Mouse (Mus musculus) lung, embryonic 14.5 days (tissue): Measurements from ENCODE around the gene Gm9195. TPM values are rescaled to one million over a fixed set of nuclear protein-coding genes. Genes with fewer than 3 reads are reported as not detected.

Experiments
- ATAC-seq: fragments of 200-750 bp; cut with Nextera tagmentation; 2 replicates; pipeline ENCODE4 v1.8.0; 2017; ENCODE audit warnings: mild to moderate bottlenecking, moderate TSS enrichment, moderate library complexity; ENCODE audit not compliant: insufficient read depth
- DNase-seq: peaks from one replicate; pipeline ENCODE4 v3.0.0-alpha.2; 2015
- H3K27ac ChIP-seq: fragments of 300-500 bp; sonication (generic); 2 replicates; pipeline ENCODE4 v1.5.1; 2014; ENCODE audit warnings: low read depth, mild to moderate bottlenecking, moderate library complexity
- H3K27me3 ChIP-seq: fragments of 300-500 bp; sonication (generic); 2 replicates; pipeline ENCODE4 v1.6.1; 2014; ENCODE audit warnings: low read length, control low read depth; ENCODE audit not compliant: insufficient read depth
- H3K36me3 ChIP-seq: fragments of 300-500 bp; sonication (generic); 2 replicates; pipeline ENCODE4 v1.6.1; 2014; ENCODE audit warnings: control low read depth; ENCODE audit not compliant: insufficient read depth
- H3K4me1 ChIP-seq: fragments of 300-500 bp; sonication (generic); 2 replicates; pipeline ENCODE4 v1.6.1; 2014; ENCODE audit warnings: antibody characterized with exemption, control low read depth; ENCODE audit not compliant: insufficient read depth
- H3K4me2 ChIP-seq: fragments of 300-500 bp; sonication (generic); 2 replicates; pipeline ENCODE4 v1.6.1; 2014; ENCODE audit warnings: mild to moderate bottlenecking
- H3K4me3 ChIP-seq: fragments of 300-500 bp; sonication (generic); 2 replicates; pipeline ENCODE4 v1.5.1; 2014; ENCODE audit warnings: low read depth, low read length
- H3K9ac ChIP-seq: fragments of 300-500 bp; sonication (generic); 2 replicates; pipeline ENCODE4 v1.6.1; 2014
- H3K9me3 ChIP-seq: fragments of 300-500 bp; sonication (generic); 2 replicates; pipeline ENCODE4 v1.6.1; 2016; ENCODE audit warnings: low read depth, low read length, control low read depth
- CTCF ChIP-seq: IDR thresholded peaks from 2 replicates; pipeline ENCODE4 v1.5.1; 2016; ENCODE audit warnings: antibody characterized with exemption, low read depth
- WGBS: fragments of 180-500 bp; shearing (Covaris S2); extraction: QIAGEN DNeasy Blood & Tissue Kit; methylation state at CpG from one replicate; pipeline ENCODE4 v1.1.7; 2014; 5-methylcytosine and 5-hydroxymethylcytosine counted together
- polyA plus RNA-seq: library from polyadenylated mRNA; unstranded; fragments of >200 nt; fragmentation: Nextera tagmentation; extraction: Ambion mirVana; gene quantifications from 2 replicates; pipeline ENCODE4 v1.2.1, GENCODE M21; 2014

Gene Gm9195
- polyA plus RNA-seq, 1 experiment from 2014 or later: not detected

- 73% methylated on average over 11 of the region's 11 CpGs for WGBS
- no peaks in the 10 kb centered on the region for H3K4me1 ChIP-seq
- H3K27ac ChIP-seq: no peak overlapping the region
- H3K4me3 ChIP-seq: no peak overlapping the region
- DNase-seq (no peak), ATAC-seq (no peak)
- H3K36me3 ChIP-seq: no peaks in the 10 kb centered on the region
- H3K27me3 ChIP-seq: no peaks in the 10 kb centered on the region
- H3K9ac ChIP-seq: no peak overlapping the region
- H3K4me2 ChIP-seq: no peak overlapping the region
- no peaks in the 10 kb centered on the region for H3K9me3 ChIP-seq
- TF ChIP-seq CTCF: no peak
Measured at GRCm38 (mm10) chr14:72442936-72443335, 48.7 kb downstream of the Gm9195 start.

- Histone ChIP-seq H3K27me3 (no peaks in the 10 kb centered on the region), H3K27ac (no peak overlapping the region), H3K36me3 (no peaks in the 10 kb centered on the region), H3K4me3 (no peak overlapping the region), H3K4me2 (no peak overlapping the region), H3K9ac (no peak overlapping the region), H3K9me3 (no peaks in the 10 kb centered on the region), H3K4me1 (no peaks in the 10 kb centered on the region)
- ATAC-seq (no peak), DNase-seq (no peak)
- WGBS: 88% methylated on average over 7 of the region's 7 CpGs
- no peak for TF ChIP-seq CTCF
Measured at GRCm38 (mm10) chr14:72440929-72441328, 50.7 kb downstream of the Gm9195 start.

GRCm38 (mm10) chr14:72440436-72440835, 51.2 kb downstream of the Gm9195 start:
- ATAC-seq (no peak), DNase-seq (no peak)
- no peaks in the 10 kb centered on the region for H3K27me3 ChIP-seq
- H3K4me1 ChIP-seq: no peaks in the 10 kb centered on the region
- no peak overlapping the region for H3K4me3 ChIP-seq
- H3K9me3 ChIP-seq: no peaks in the 10 kb centered on the region
- no peak overlapping the region for H3K9ac ChIP-seq
- no peak overlapping the region for H3K4me2 ChIP-seq
- no peaks in the 10 kb centered on the region for H3K36me3 ChIP-seq
- 78% methylated on average over 6 of the region's 6 CpGs for WGBS
- no peak for TF ChIP-seq CTCF
- H3K27ac ChIP-seq: no peak overlapping the region

- DNase-seq (no peak), ATAC-seq (no peak)
- no peak overlapping the region for H3K4me2 ChIP-seq
- no peaks in the 10 kb centered on the region for H3K36me3 ChIP-seq
- H3K27me3 ChIP-seq: no peaks in the 10 kb centered on the region
- H3K9me3 ChIP-seq: no peaks in the 10 kb centered on the region
- H3K9ac ChIP-seq: no peak overlapping the region
- no peak for TF ChIP-seq CTCF
- no peak overlapping the region for H3K27ac ChIP-seq
- H3K4me1 ChIP-seq: no peaks in the 10 kb centered on the region
- no peak overlapping the region for H3K4me3 ChIP-seq
- WGBS: 86% methylated on average over 1 of the region's 1 CpGs
Measured at GRCm38 (mm10) chr14:72438976-72439375, 52.7 kb downstream of the Gm9195 start.

- DNase-seq (peak; percentile 88), ATAC-seq (peak; percentile 96)
- no peak overlapping the region for H3K9ac ChIP-seq
- no peak overlapping the region for H3K4me3 ChIP-seq
- WGBS: 24% methylated on average over 1 of the region's 1 CpGs
- no peak overlapping the region for H3K4me2 ChIP-seq
- no peak for TF ChIP-seq CTCF
- no peaks in the 10 kb centered on the region for H3K36me3 ChIP-seq
- H3K27me3 ChIP-seq: no peaks in the 10 kb centered on the region
- no peak overlapping the region for H3K27ac ChIP-seq
- H3K4me1 ChIP-seq: no peaks in the 10 kb centered on the region
- H3K9me3 ChIP-seq: no peaks in the 10 kb centered on the region
Measured at GRCm38 (mm10) chr14:72389696-72390095, 101.9 kb downstream of the Gm9195 start.

- Histone ChIP-seq H3K4me2 (no peak overlapping the region), H3K9me3 (no peaks in the 10 kb centered on the region), H3K4me1 (no peaks in the 10 kb centered on the region), H3K4me3 (no peak overlapping the region), H3K36me3 (no peaks in the 10 kb centered on the region), H3K27me3 (no peaks in the 10 kb centered on the region), H3K27ac (no peak overlapping the region), H3K9ac (no peak overlapping the region)
- peak; percentile 59 for DNase-seq
- 42% methylated on average over 4 of the region's 4 CpGs for WGBS
- no peak for TF ChIP-seq CTCF
- ATAC-seq: peak; percentile 78
Measured at GRCm38 (mm10) chr14:72389288-72389687, 102.3 kb downstream of the Gm9195 start.

GRCm38 (mm10) chr14:72377224-72377623, 114.4 kb downstream of the Gm9195 start:
- H3K27ac ChIP-seq: no peak overlapping the region
- no peak overlapping the region for H3K9ac ChIP-seq
- ATAC-seq (no peak), DNase-seq (peak; percentile 73)
- WGBS: 11% methylated on average over 2 of the region's 2 CpGs
- TF ChIP-seq CTCF: peak; percentile 71
- H3K36me3 ChIP-seq: no peaks in the 10 kb centered on the region
- no peaks in the 10 kb centered on the region for H3K4me1 ChIP-seq
- no peaks in the 10 kb centered on the region for H3K9me3 ChIP-seq
- no peak overlapping the region for H3K4me2 ChIP-seq
- no peaks in the 10 kb centered on the region for H3K27me3 ChIP-seq
- H3K4me3 ChIP-seq: no peak overlapping the region

Other genes with a start within 250 kb of the Gm9195 start
- gene Fndc3a, start 218.2 kb upstream of the Gm9195 start, polyA plus RNA-seq: 26.5 and 30.2 TPM in 2 replicates